Mouse (Mus musculus) left cerebral cortex, postnatal 36 days (tissue): ENCODE results near the gene Ttll6. TPM values are rescaled to one million over a fixed set of nuclear protein-coding genes. Genes with fewer than 3 reads are reported as not detected.
"Not testable (repeated sequence)": the region's sequence is repeated elsewhere in the genome, so short reads cannot be mapped to it uniquely, and the experiment has no call there.

ENCODE experiments used
- DNase-seq, 2 experiments: peaks; one replicate each; pipeline ENCODE4 v3.0.0; 2021 to 2022; ENCODE audit warnings: low spot score in 2 of 2, mixed read lengths in 1 of 2
- intact Hi-C: fragments of 180-260 bp; cut with DNase I; formaldehyde crosslinking; loops from one replicate; pipeline ENCODE4 v1.15.1; 2025
- total RNA-seq, 2 experiments: library from RNA; stranded (reverse); gene quantifications; 2 replicates each; pipeline ENCODE4 v1.2.3; 2021

The Ttll6 gene
- total RNA-seq, result under 1 TPM in 1 of 2 experiments, not detected in 1; 0.10 TPM

DNA sequence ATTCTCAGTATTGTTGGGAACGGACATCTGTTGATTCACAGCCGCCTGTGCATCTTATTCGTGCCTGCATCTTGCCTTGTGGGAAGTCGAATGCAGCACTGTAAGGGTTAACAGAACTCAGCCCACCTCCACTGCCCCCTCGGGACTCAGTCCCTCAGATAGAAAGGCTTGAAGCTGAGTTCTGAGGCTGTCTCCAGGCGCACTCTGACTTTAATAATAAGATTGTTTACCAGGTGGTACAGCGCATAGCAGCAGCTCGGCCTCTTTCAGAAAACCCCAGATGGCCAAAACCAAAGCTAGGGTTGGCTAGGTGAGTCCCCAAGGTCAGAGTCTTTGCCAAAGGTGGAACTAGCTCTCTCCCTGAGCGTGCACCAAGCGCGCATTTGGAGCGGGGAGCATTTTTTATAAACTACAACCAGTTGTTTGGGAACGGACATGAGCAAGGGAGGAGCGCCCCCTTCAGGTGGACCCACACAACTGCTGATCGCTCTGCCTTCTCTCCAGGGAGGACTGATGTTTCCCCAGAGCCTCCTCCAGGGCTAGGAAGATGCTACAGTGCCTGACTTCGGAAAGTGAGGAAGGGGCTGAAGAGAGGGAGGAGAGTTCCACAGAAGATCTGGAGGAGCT, at the start of gene Ttll6:
TSS of gene Ttll6 (plus strand) at position 548 of the 627 bp plus-strand sequence.
- intact Hi-C loops, result no loop called here

GRCm38 (mm10) chr11:96087981-96088380, 45.6 kb upstream of the Ttll6 start:
- intact Hi-C loops, result no loop called here
- no peak for DNase-seq

More for the DNA sequence above, at the start of gene Ttll6:
- peak; percentile 20 to 26 for DNase-seq

DNA sequence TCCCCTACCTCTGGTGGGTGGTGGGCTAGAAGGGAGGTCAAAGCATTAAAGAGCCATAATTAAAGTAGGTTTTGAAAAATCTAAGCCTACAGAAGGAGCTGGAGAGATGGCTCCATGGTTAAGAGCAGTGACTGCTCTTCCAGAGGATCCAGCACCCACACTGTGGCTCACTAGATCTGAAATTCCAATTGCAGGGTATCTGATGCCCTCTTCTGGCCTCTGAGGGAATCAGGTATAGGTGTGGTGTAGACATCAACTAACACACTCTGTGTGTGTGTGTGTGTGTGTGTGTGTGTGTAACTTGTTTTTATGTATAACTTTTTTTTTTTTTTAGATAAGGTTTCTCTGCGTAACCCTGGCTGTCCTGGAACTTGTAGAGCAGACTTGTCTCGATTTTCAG, 42.5 kb upstream of the Ttll6 start:
- DNase-seq, result no peak
- intact Hi-C loops, result loop anchor here (5.0 kb wide), 1 partner anchor 146 kb away; no protein-coding TSS in a partner anchor

DNA sequence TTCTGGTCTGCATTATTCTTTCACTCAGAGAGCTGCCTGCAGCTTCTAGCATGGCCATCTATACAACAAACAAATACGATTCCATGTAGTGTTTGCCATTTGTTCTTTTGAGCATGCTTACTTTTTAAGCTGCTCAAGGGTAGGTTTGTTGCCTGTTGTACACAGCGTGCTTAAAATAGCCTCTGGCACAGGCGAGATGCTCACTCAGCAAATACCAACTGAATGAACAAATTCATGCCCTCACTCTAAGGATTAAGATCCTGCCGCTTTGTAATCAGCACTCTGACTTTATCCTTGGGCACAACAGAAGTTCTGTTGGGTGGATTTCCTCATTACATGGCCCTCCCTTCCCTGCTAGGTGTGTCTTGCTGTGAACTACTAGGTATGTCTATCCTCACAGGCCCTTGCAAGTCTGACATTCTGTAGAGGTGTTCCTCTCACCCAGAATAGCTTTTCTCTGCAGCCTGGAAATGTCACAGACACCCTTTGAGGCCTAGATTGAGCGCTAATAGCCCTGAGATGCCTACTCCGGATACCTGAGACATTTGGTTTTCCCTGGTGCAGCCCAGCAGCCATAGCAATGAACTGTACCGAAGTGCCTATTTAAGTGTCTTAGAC, 40.8 kb upstream of the Ttll6 start:
- intact Hi-C loops, result loop anchor here (2.0 to 5.0 kb wide), 2 partner anchors 32 to 145 kb away; no protein-coding TSS in a partner anchor
- DNase-seq, result no peak

- peak; percentile 14 to 17 for DNase-seq
These were observed 40.2 kb upstream of the Ttll6 start for GRCm38 (mm10) chr11:96093361-96093760.

DNA sequence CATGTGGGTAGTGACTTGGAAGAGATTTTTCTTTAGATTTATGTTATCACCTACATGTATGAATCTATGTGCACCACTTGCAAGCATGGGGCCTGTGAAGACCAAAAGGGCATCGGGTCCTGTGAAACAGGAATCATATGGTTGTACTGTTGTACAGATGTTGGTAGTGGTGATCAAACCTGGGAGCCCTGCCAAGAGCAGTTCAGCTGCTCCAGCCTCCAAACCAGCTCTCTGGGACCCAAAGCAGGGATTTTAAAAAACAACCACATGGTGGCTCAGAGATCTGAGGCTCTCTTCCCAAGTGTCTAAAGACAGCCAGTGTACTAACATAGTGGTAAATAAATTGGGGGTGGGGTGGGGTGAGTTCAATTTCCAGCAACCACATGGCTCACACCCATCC, 25.2 kb upstream of the Ttll6 start:
- intact Hi-C loops, result no loop called here
- no peak for DNase-seq

More at GRCm38 (mm10) chr11:96093361-96093760, 40.2 kb upstream of the Ttll6 start:
- intact Hi-C loops, result loop anchor here (2.0 to 5.0 kb wide), 2 partner anchors 31 to 144 kb away; no protein-coding TSS in a partner anchor

DNA sequence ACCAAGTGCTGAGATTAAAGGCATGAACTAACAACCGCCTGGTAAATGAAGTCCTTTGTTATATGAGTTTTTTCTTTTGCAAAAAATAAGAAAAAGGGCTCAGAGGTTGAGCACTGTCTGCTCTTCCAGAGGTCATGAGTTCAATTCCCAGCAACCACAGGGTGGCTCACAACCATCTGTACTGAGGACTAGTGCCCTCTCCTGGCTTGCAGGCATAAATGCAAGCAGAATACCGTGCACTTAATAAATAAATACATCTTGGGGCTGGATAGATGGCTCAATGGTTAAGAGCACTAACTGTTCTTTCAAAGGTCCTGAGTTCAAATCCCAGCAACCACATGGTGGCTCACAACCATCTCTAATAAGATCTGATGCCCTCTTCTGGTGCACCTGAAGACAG, 22.6 kb upstream of the Ttll6 start:
- DNase-seq, intact Hi-C loops: not testable (repeated sequence)

DNA sequence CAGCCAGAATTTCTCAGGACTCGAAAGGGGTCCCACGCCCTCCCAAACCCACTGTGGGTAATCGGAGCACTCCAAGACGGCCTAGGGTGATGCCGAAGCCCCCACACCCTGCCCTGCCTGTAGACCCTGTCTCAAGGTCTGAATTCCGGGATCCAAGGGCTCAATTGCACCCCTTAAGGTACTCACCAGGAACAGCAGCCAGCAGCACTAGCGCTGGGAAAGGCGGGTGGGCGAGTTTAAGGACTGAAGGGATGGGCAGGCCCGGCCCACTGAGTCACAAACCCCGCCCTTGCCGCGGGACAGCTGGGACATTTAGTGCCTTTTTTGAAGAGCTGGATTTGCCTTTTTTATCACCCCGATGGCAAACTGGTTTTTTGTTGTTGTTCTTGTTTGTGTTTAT, 21.8 kb upstream of the Ttll6 start, which contains the start of gene Calcoco2:
TSS of gene Calcoco2 (minus strand) at position 214 of the 400 bp plus-strand sequence.
- intact Hi-C loops, result no loop called here

GRCm38 (mm10) chr11:96114077-96114476, 19.5 kb upstream of the Ttll6 start:
- no peak for DNase-seq

More for the DNA sequence above, 21.8 kb upstream of the Ttll6 start, which contains the start of gene Calcoco2:
- DNase-seq, result no peak

GRCm38 (mm10) chr11:96115416-96115815, 18.2 kb upstream of the Ttll6 start:
- DNase-seq, result no peak
- intact Hi-C loops, result no loop called here

More at GRCm38 (mm10) chr11:96114077-96114476, 19.5 kb upstream of the Ttll6 start:
- intact Hi-C loops, result no loop called here

- intact Hi-C loops, result no loop called here
- DNase-seq, result no peak
These were observed 17.5 kb upstream of the Ttll6 start for GRCm38 (mm10) chr11:96116116-96116515.

DNA sequence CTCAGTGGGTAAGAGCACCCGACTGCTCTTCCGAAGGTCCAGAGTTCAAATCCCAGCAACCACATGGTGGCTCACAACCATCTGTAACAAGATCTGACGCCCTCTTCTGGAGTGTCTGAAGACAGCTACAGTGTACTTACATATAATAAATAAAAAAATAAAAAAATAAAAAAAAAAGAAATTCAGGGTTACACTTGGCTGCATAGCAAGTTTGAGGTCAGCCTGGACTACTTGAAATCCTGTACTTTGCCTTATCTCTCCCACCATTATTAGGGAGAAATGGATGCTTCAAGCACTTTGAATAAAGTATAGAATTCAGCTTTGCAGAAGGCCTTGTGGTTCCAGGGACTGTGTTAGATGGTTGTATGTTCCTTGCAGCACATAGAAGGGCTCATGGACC, 16.7 kb upstream of the Ttll6 start:
- DNase-seq, intact Hi-C loops: not testable (repeated sequence)

DNA sequence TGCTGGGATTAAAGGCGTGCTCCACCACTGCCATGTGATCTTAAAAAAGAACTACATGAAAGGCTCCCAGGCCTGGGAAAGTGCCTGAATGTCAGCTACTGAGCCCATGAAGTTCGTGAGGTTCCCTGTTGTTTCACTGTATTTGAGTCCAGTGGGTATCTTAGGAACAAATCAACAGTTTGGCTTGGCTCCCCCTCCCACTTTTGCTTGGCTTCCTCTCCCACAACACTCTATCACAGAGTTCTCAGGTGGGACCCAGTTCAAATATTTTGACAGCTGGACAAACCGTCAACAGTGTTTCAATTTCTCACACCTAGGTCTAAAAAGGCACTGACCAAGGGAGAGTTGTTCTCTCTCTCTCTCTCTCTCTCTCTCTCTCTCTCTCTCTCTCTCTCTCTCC, 14.2 kb upstream of the Ttll6 start:
- DNase-seq, result no peak
- intact Hi-C loops, result no loop called here

GRCm38 (mm10) chr11:96122806-96123205, 10.8 kb upstream of the Ttll6 start:
- DNase-seq, intact Hi-C loops: not testable (repeated sequence)

GRCm38 (mm10) chr11:96124052-96124914, 9.3 kb upstream of the Ttll6 start:
- intact Hi-C loops, result loop anchor here (2.0 kb wide), 1 partner anchor 31 kb away; no protein-coding TSS in a partner anchor
- peak in 1 of 2 experiments; percentile 10 for DNase-seq

DNA sequence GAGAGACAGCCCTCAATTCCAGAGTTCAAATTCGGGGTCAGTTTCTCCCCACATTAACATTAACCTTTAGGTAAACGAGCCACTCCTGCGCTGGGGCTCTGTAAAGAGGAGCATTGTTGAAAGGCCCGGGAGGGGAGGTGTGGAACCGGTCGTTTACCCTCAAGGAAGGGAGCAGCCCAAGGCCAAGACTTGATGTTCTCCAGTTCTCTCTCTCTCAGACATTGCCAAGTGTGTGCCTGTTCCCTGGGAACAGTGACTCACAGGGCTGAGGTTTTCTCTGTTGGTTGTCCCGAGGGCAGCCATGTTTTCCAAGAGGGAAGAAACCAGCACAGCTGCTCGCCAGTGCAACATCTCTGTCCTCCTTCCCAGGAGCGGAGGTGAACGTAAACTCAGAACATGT, 3.0 kb upstream of the Ttll6 start:
- DNase-seq, result no peak
- intact Hi-C loops, result no loop called here

- intact Hi-C loops, result no loop called here
- no peak for DNase-seq
These were observed 2.3 kb downstream of the Ttll6 start for GRCm38 (mm10) chr11:96135847-96136246.

- DNase-seq, result no peak
- intact Hi-C loops, result no loop called here
These were observed 7.2 kb downstream of the Ttll6 start for GRCm38 (mm10) chr11:96140726-96141175.

DNA sequence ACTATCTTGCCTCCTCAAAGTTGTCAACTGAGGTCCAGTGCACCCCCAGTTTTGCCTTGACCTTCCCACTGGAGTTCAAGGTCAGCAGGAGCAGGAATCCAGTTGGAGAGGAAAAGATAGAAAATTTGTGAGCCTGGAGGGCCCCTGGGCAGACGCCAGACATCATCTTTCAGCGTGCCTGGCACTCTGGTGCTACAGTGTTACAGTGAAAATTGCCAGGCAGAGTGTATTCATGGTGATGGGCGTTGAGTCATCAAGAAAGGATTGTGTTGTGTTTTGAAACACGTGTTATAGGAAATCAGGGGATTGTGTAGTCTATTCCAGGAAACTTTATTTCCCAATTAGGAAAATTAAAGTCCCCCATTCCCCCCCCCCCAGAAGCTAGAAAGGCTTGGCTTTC, 10.2 kb downstream of the Ttll6 start:
- DNase-seq, result no peak
- intact Hi-C loops, result loop anchor here (2.0 kb wide), 1 partner anchor 91 kb away; no protein-coding TSS in a partner anchor
